Mouse (Mus musculus): ENCODE data around the gene Emcn. TPM values are rescaled to one million over a fixed set of nuclear protein-coding genes. Genes with fewer than 3 reads are reported as not detected.

Gene Emcn
- polyA plus RNA-seq, 1 experiment from 2014 or later: 42.0 TPM

DNA sequence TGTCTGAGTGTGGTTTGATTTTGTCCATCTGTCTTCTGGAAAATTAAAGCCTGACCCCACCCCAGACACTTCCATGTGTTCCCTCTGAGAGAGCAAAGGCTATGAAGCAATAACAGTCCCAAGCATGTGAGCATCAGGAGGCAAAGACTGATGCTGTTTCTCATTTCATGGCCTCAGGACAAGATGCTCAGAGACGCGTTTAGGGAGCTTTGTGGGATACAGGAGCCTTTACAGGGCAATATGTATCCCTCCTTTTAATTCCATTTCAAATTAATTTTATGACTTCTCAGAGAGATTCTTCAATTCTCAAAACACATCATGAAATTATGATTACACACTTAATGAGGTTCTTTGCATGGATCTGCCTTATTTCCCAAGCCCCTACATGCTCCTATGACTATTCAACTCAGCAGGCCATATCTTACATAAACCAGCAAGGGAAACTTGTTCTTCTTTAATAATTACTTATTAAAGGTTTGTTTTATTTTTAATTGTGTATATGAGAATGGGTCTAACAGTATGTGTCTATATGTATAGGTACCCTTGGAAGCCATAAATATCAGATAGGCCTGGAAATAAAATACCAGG lies 27.0 kb upstream of the Emcn start:
- H3K4me3 ChIP-seq (ENCODE audit: low read depth, low read length): no peak overlapping the region
- H3K9me3 ChIP-seq (replicated peaks; ENCODE audit: control insufficient read depth, low read length): no peaks in the 10 kb centered on the region
- H3K27me3 ChIP-seq (ENCODE audit: control insufficient read depth, insufficient read depth, low read length): no peaks in the 10 kb centered on the region
- H3K27ac ChIP-seq (replicated peaks; ENCODE audit: low read depth, low read length): no peak overlapping the region
- no peak overlapping the region for H3K9ac ChIP-seq (replicated peaks; ENCODE audit: low read length)
- H3K36me3 ChIP-seq (replicated peaks; ENCODE audit: control insufficient read depth, insufficient read depth, low read depth, low read length): no peaks in the 10 kb centered on the region
- DNase-seq (ENCODE audit: low spot score): no peak
- no peak for ATAC-seq (replicated peaks; ENCODE audit: insufficient number of reproducible peaks, low FRiP score, low TSS enrichment, low read depth)
- H3K4me2 ChIP-seq (ENCODE audit: low read depth, low read length): no peak overlapping the region
- no peaks in the 10 kb centered on the region for H3K4me1 ChIP-seq (ENCODE audit: control insufficient read depth, insufficient read depth, low read length)
- 57% methylated on average over 2 of the region's 2 CpGs for WGBS

- Histone ChIP-seq H3K27me3 (ENCODE audit: control insufficient read depth, insufficient read depth, low read length) (no peaks in the 10 kb centered on the region), H3K36me3 (replicated peaks; ENCODE audit: control insufficient read depth, insufficient read depth, low read depth, low read length) (no peaks in the 10 kb centered on the region), H3K9ac (replicated peaks; ENCODE audit: low read length) (no peak overlapping the region), H3K9me3 (replicated peaks; ENCODE audit: control insufficient read depth, low read length) (no peaks in the 10 kb centered on the region), H3K4me3 (ENCODE audit: low read depth, low read length) (no peak overlapping the region), H3K4me1 (ENCODE audit: control insufficient read depth, insufficient read depth, low read length) (no peaks in the 10 kb centered on the region), H3K4me2 (ENCODE audit: low read depth, low read length) (no peak overlapping the region), H3K27ac (replicated peaks; ENCODE audit: low read depth, low read length) (no peak overlapping the region)
- WGBS: 73% methylated on average over 2 of the region's 2 CpGs
- DNase-seq (ENCODE audit: low spot score) (no peak), ATAC-seq (replicated peaks; ENCODE audit: insufficient number of reproducible peaks, low FRiP score, low TSS enrichment, low read depth) (no peak)
Observed at GRCm38 (mm10) chr3:137318371-137318770, 22.5 kb upstream of the Emcn start.

- H3K9ac ChIP-seq (replicated peaks; ENCODE audit: low read length): no peak overlapping the region
- no peaks in the 10 kb centered on the region for H3K36me3 ChIP-seq (replicated peaks; ENCODE audit: control insufficient read depth, insufficient read depth, low read depth, low read length)
- DNase-seq (ENCODE audit: low spot score) (no peak), ATAC-seq (replicated peaks; ENCODE audit: insufficient number of reproducible peaks, low FRiP score, low TSS enrichment, low read depth) (no peak)
- H3K4me2 ChIP-seq (ENCODE audit: low read depth, low read length): no peak overlapping the region
- no peak overlapping the region for H3K4me3 ChIP-seq (ENCODE audit: low read depth, low read length)
- no peaks in the 10 kb centered on the region for H3K27me3 ChIP-seq (ENCODE audit: control insufficient read depth, insufficient read depth, low read length)
- H3K4me1 ChIP-seq (ENCODE audit: control insufficient read depth, insufficient read depth, low read length): no peaks in the 10 kb centered on the region
- H3K9me3 ChIP-seq (replicated peaks; ENCODE audit: control insufficient read depth, low read length): no peaks in the 10 kb centered on the region
- 85% methylated on average over 1 of the region's 1 CpGs for WGBS
- H3K27ac ChIP-seq (replicated peaks; ENCODE audit: low read depth, low read length): no peak overlapping the region
Observed at GRCm38 (mm10) chr3:137319950-137320349, 20.9 kb upstream of the Emcn start.

- DNase-seq (ENCODE audit: low spot score) (no peak), ATAC-seq (replicated peaks; ENCODE audit: insufficient number of reproducible peaks, low FRiP score, low TSS enrichment, low read depth) (peak; percentile 52; the same call in 1 of the 2 replicates)
- H3K9ac ChIP-seq (replicated peaks; ENCODE audit: low read length): no peak overlapping the region
- 46% methylated on average over 12 of the region's 12 CpGs for whole genome bisulfite sequencing
- H3K36me3 ChIP-seq (replicated peaks; ENCODE audit: control insufficient read depth, insufficient read depth, low read depth, low read length): no peaks in the 10 kb centered on the region
- H3K4me3 ChIP-seq (ENCODE audit: low read depth, low read length): no peak overlapping the region
- no peak overlapping the region for H3K27ac ChIP-seq (replicated peaks; ENCODE audit: low read depth, low read length)
- H3K9me3 ChIP-seq (replicated peaks; ENCODE audit: control insufficient read depth, low read length): no peaks in the 10 kb centered on the region
- no peaks in the 10 kb centered on the region for H3K4me1 ChIP-seq (ENCODE audit: control insufficient read depth, insufficient read depth, low read length)
- H3K27me3 ChIP-seq (ENCODE audit: control insufficient read depth, insufficient read depth, low read length): no peaks in the 10 kb centered on the region
- H3K4me2 ChIP-seq (ENCODE audit: low read depth, low read length): no peak overlapping the region
Observed at GRCm38 (mm10) chr3:137322304-137322703, 18.6 kb upstream of the Emcn start.

GRCm38 (mm10) chr3:137329898-137330297 lies 11.0 kb upstream of the Emcn start:
- H3K4me3 ChIP-seq (ENCODE audit: low read depth, low read length): no peak overlapping the region
- H3K36me3 ChIP-seq (replicated peaks; ENCODE audit: control insufficient read depth, insufficient read depth, low read depth, low read length): no peaks in the 10 kb centered on the region
- no peaks in the 10 kb centered on the region for H3K27me3 ChIP-seq (ENCODE audit: control insufficient read depth, insufficient read depth, low read length)
- no peaks in the 10 kb centered on the region for H3K4me1 ChIP-seq (ENCODE audit: control insufficient read depth, insufficient read depth, low read length)
- 75% methylated on average over 9 of the region's 9 CpGs for WGBS
- ATAC-seq (replicated peaks; ENCODE audit: insufficient number of reproducible peaks, low FRiP score, low TSS enrichment, low read depth): no peak
- no peak overlapping the region for H3K27ac ChIP-seq (replicated peaks; ENCODE audit: low read depth, low read length)
- H3K4me2 ChIP-seq (ENCODE audit: low read depth, low read length): no peak overlapping the region
- DNase-seq (ENCODE audit: low spot score): no peak
- no peaks in the 10 kb centered on the region for H3K9me3 ChIP-seq (replicated peaks; ENCODE audit: control insufficient read depth, low read length)
- no peak overlapping the region for H3K9ac ChIP-seq (replicated peaks; ENCODE audit: low read length)

DNA sequence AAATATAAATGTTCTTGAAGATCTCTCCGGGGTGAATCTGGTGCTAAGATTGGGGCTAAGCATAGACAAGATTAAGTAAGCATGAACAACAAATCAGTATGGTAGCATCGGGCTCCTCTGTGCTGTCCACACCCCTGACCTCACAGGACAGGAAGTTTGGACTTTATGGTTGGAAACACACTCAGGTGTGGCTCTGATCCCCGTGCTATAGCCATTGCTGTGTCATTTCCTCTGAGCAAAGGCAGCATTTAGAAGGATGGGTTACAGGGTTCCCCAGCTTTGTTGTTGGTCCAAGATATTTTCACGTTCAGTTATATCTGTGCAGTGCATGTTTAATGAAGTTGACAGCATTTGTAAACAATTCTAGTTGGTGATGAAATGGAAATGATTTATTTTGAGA lies 9.9 kb upstream of the Emcn start:
- Histone ChIP-seq H3K4me1 (ENCODE audit: control insufficient read depth, insufficient read depth, low read length) (no peaks in the 10 kb centered on the region), H3K27ac (replicated peaks; ENCODE audit: low read depth, low read length) (no peak overlapping the region), H3K9me3 (replicated peaks; ENCODE audit: control insufficient read depth, low read length) (no peaks in the 10 kb centered on the region), H3K27me3 (ENCODE audit: control insufficient read depth, insufficient read depth, low read length) (no peaks in the 10 kb centered on the region), H3K4me3 (ENCODE audit: low read depth, low read length) (no peak overlapping the region), H3K4me2 (ENCODE audit: low read depth, low read length) (no peak overlapping the region), H3K9ac (replicated peaks; ENCODE audit: low read length) (no peak overlapping the region), H3K36me3 (replicated peaks; ENCODE audit: control insufficient read depth, insufficient read depth, low read depth, low read length) (no peaks in the 10 kb centered on the region)
- ATAC-seq (replicated peaks; ENCODE audit: insufficient number of reproducible peaks, low FRiP score, low TSS enrichment, low read depth) (no peak), DNase-seq (ENCODE audit: low spot score) (no peak)
- WGBS: 62% methylated on average over 4 of the region's 4 CpGs

GRCm38 (mm10) chr3:137332531-137332930 lies 8.3 kb upstream of the Emcn start:
- Histone ChIP-seq H3K36me3 (replicated peaks; ENCODE audit: control insufficient read depth, insufficient read depth, low read depth, low read length) (no peaks in the 10 kb centered on the region), H3K9ac (replicated peaks; ENCODE audit: low read length) (no peak overlapping the region), H3K27ac (replicated peaks; ENCODE audit: low read depth, low read length) (no peak overlapping the region), H3K4me2 (ENCODE audit: low read depth, low read length) (no peak overlapping the region), H3K9me3 (replicated peaks; ENCODE audit: control insufficient read depth, low read length) (no peaks in the 10 kb centered on the region), H3K4me3 (ENCODE audit: low read depth, low read length) (no peak overlapping the region), H3K4me1 (ENCODE audit: control insufficient read depth, insufficient read depth, low read length) (no peaks in the 10 kb centered on the region), H3K27me3 (ENCODE audit: control insufficient read depth, insufficient read depth, low read length) (no peaks in the 10 kb centered on the region)
- ATAC-seq (replicated peaks; ENCODE audit: insufficient number of reproducible peaks, low FRiP score, low TSS enrichment, low read depth) (no peak), DNase-seq (ENCODE audit: low spot score) (no peak)
- WGBS: 62% methylated on average over 4 of the region's 4 CpGs

DNA sequence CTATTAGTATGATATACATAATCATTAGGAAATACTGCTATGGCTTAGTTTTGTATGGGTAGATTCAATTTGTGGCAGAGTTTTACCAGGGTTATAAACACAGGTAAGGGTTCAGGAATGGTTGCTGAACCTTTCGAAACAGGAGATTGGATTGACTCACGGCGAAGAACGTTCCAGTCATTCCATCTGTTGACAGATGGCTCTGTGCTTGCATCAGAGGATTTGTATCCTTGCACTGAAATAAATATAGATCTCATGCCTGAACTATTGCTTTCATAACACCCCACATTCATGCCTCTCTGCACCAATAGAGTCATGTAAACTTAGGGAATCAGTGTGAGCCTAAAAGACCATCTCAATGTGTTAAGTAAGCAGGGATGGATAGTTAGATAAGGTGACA lies 4.9 kb upstream of the Emcn start:
- WGBS: 96% methylated on average over 4 of the region's 4 CpGs
- no peaks in the 10 kb centered on the region for H3K27me3 ChIP-seq (ENCODE audit: control insufficient read depth, insufficient read depth, low read length)
- no peak for DNase-seq (ENCODE audit: low spot score)

More for the DNA sequence above, 4.9 kb upstream of the Emcn start:
- Histone ChIP-seq H3K4me3 (ENCODE audit: low read depth, low read length) (no peak overlapping the region), H3K27ac (replicated peaks; ENCODE audit: low read depth, low read length) (no peak overlapping the region), H3K9ac (replicated peaks; ENCODE audit: low read length) (no peak overlapping the region), H3K4me2 (ENCODE audit: low read depth, low read length) (no peak overlapping the region), H3K36me3 (replicated peaks; ENCODE audit: control insufficient read depth, insufficient read depth, low read depth, low read length) (no peaks in the 10 kb centered on the region), H3K4me1 (ENCODE audit: control insufficient read depth, insufficient read depth, low read length) (no peaks in the 10 kb centered on the region), H3K9me3 (replicated peaks; ENCODE audit: control insufficient read depth, low read length) (no peaks in the 10 kb centered on the region)
- ATAC-seq (replicated peaks; ENCODE audit: insufficient number of reproducible peaks, low FRiP score, low TSS enrichment, low read depth): no peak

Measured in embryonic facial prominence, embryonic 11.5 days (tissue).